Mouse (Mus musculus): Measurements from ENCODE around the gene Rem1. TPM values are rescaled to one million over a fixed set of nuclear protein-coding genes. Genes with fewer than 3 reads are reported as not detected.

The Rem1 gene
- polyA plus RNA-seq (2015; fragmentation: Nextera tagmentation; extraction: Ambion mirVana) = 20.0 and 20.6 TPM in 2 replicates

- Histone ChIP-seq H3K9ac (ENCODE audit: low read length) (peak within 1 kb of the TSS; percentile 76), H3K4me2 (ENCODE audit: low read depth, low read length) (peak within 1 kb of the TSS; percentile 68), H3K27ac (ENCODE audit: low read length) (peak within 1 kb of the TSS; percentile 66), H3K36me3 (ENCODE audit: control insufficient read depth, insufficient read depth, low read length) (no peaks in the 10 kb centered on the region), H3K27me3 (ENCODE audit: control insufficient read depth, insufficient read depth, low read length) (peaks cover 14% of the 10 kb centered on the region), H3K4me3 (replicated peaks; ENCODE audit: low read length) (peak within 1 kb of the TSS; percentile 62), H3K4me1 (ENCODE audit: control insufficient read depth, insufficient read depth, low read length) (peaks cover 6% of the 10 kb centered on the region; the same call in 1 of the 2 replicates), H3K9me3 (replicated peaks; ENCODE audit: control insufficient read depth, low read length) (no peaks in the 10 kb centered on the region)
- ATAC-seq (ENCODE audit: insufficient read depth, low FRiP score) = peak; percentile 84; the same call in 1 of the 2 replicates
- WGBS = 2% methylated on average over 59 of the region's 59 CpGs
Observed at GRCm38 (mm10) chr2:152626774-152627591, at the start of gene Rem1. TSS of gene Rem1 (plus strand) at chr2:152626951.

- Histone ChIP-seq H3K27ac (ENCODE audit: low read length) (no peak within 1 kb of the TSS), H3K4me1 (ENCODE audit: control insufficient read depth, insufficient read depth, low read length) (no peaks in the 10 kb centered on the region), H3K36me3 (ENCODE audit: control insufficient read depth, insufficient read depth, low read length) (no peaks in the 10 kb centered on the region), H3K9me3 (replicated peaks; ENCODE audit: control insufficient read depth, low read length) (no peaks in the 10 kb centered on the region), H3K9ac (ENCODE audit: low read length) (no peak within 1 kb of the TSS), H3K4me3 (replicated peaks; ENCODE audit: low read length) (no peak within 1 kb of the TSS), H3K4me2 (ENCODE audit: low read depth, low read length) (no peak within 1 kb of the TSS), H3K27me3 (ENCODE audit: control insufficient read depth, insufficient read depth, low read length) (no peaks in the 10 kb centered on the region)
- no peak for ATAC-seq (ENCODE audit: insufficient read depth, low FRiP score)
- 58% methylated on average over 7 of the region's 7 CpGs for WGBS
Observed at GRCm38 (mm10) chr2:152580107-152580506, 46.6 kb upstream of the Rem1 start, which contains the start of gene Defb19. TSS of gene Defb19 (minus strand) at chr2:152580312.

GRCm38 (mm10) chr2:152580612-152581011, 46.1 kb upstream of the Rem1 start:
- Histone ChIP-seq H3K4me1 (ENCODE audit: control insufficient read depth, insufficient read depth, low read length) (no peaks in the 10 kb centered on the region), H3K4me3 (replicated peaks; ENCODE audit: low read length) (no peak overlapping the region), H3K9me3 (replicated peaks; ENCODE audit: control insufficient read depth, low read length) (no peaks in the 10 kb centered on the region), H3K4me2 (ENCODE audit: low read depth, low read length) (no peak overlapping the region), H3K36me3 (ENCODE audit: control insufficient read depth, insufficient read depth, low read length) (no peaks in the 10 kb centered on the region), H3K9ac (ENCODE audit: low read length) (no peak overlapping the region), H3K27me3 (ENCODE audit: control insufficient read depth, insufficient read depth, low read length) (no peaks in the 10 kb centered on the region), H3K27ac (ENCODE audit: low read length) (no peak overlapping the region)
- WGBS = 74% methylated on average over 11 of the region's 11 CpGs
- ATAC-seq (ENCODE audit: insufficient read depth, low FRiP score) = no peak

- Histone ChIP-seq H3K27me3 (ENCODE audit: control insufficient read depth, insufficient read depth, low read length) (no peaks in the 10 kb centered on the region), H3K9ac (ENCODE audit: low read length) (no peak overlapping the region), H3K4me3 (replicated peaks; ENCODE audit: low read length) (no peak overlapping the region), H3K36me3 (ENCODE audit: control insufficient read depth, insufficient read depth, low read length) (no peaks in the 10 kb centered on the region), H3K9me3 (replicated peaks; ENCODE audit: control insufficient read depth, low read length) (no peaks in the 10 kb centered on the region), H3K27ac (ENCODE audit: low read length) (no peak overlapping the region), H3K4me2 (ENCODE audit: low read depth, low read length) (no peak overlapping the region), H3K4me1 (ENCODE audit: control insufficient read depth, insufficient read depth, low read length) (no peaks in the 10 kb centered on the region)
- 74% methylated on average over 4 of the region's 4 CpGs for WGBS
- no peak for ATAC-seq (ENCODE audit: insufficient read depth, low FRiP score)
Observed at GRCm38 (mm10) chr2:152586926-152587560, 39.7 kb upstream of the Rem1 start.

GRCm38 (mm10) chr2:152588450-152588849, 38.3 kb upstream of the Rem1 start:
- H3K27ac ChIP-seq (ENCODE audit: low read length) = no peak overlapping the region
- no peak for ATAC-seq (ENCODE audit: insufficient read depth, low FRiP score)
- H3K4me2 ChIP-seq (ENCODE audit: low read depth, low read length) = no peak overlapping the region
- no peaks in the 10 kb centered on the region for H3K9me3 ChIP-seq (replicated peaks; ENCODE audit: control insufficient read depth, low read length)
- no peak overlapping the region for H3K9ac ChIP-seq (ENCODE audit: low read length)
- no peaks in the 10 kb centered on the region for H3K36me3 ChIP-seq (ENCODE audit: control insufficient read depth, insufficient read depth, low read length)
- no peak overlapping the region for H3K4me3 ChIP-seq (replicated peaks; ENCODE audit: low read length)
- H3K27me3 ChIP-seq (ENCODE audit: control insufficient read depth, insufficient read depth, low read length) = no peaks in the 10 kb centered on the region
- WGBS = 20% methylated on average over 2 of the region's 2 CpGs
- no peaks in the 10 kb centered on the region for H3K4me1 ChIP-seq (ENCODE audit: control insufficient read depth, insufficient read depth, low read length)

- no peak overlapping the region for H3K27ac ChIP-seq (ENCODE audit: low read length)
- no peak for ATAC-seq (ENCODE audit: insufficient read depth, low FRiP score)
- H3K4me1 ChIP-seq (ENCODE audit: control insufficient read depth, insufficient read depth, low read length) = no peaks in the 10 kb centered on the region
- H3K9me3 ChIP-seq (replicated peaks; ENCODE audit: control insufficient read depth, low read length) = no peaks in the 10 kb centered on the region
- H3K4me3 ChIP-seq (replicated peaks; ENCODE audit: low read length) = no peak overlapping the region
- H3K36me3 ChIP-seq (ENCODE audit: control insufficient read depth, insufficient read depth, low read length) = no peaks in the 10 kb centered on the region
- WGBS = 32% methylated on average over 6 of the region's 6 CpGs
- H3K27me3 ChIP-seq (ENCODE audit: control insufficient read depth, insufficient read depth, low read length) = no peaks in the 10 kb centered on the region
- no peak overlapping the region for H3K9ac ChIP-seq (ENCODE audit: low read length)
- H3K4me2 ChIP-seq (ENCODE audit: low read depth, low read length) = no peak overlapping the region
Observed at GRCm38 (mm10) chr2:152589021-152589420, 37.7 kb upstream of the Rem1 start.

GRCm38 (mm10) chr2:152599299-152599698, 27.5 kb upstream of the Rem1 start, which contains the start of gene Defb45:
TSS of gene Defb45 (minus strand) at chr2:152599399.
- Histone ChIP-seq H3K27ac (ENCODE audit: low read length) (no peak within 1 kb of the TSS), H3K4me1 (ENCODE audit: control insufficient read depth, insufficient read depth, low read length) (no peaks in the 10 kb centered on the region), H3K4me2 (ENCODE audit: low read depth, low read length) (no peak within 1 kb of the TSS), H3K4me3 (replicated peaks; ENCODE audit: low read length) (no peak within 1 kb of the TSS), H3K36me3 (ENCODE audit: control insufficient read depth, insufficient read depth, low read length) (no peaks in the 10 kb centered on the region), H3K27me3 (ENCODE audit: control insufficient read depth, insufficient read depth, low read length) (no peaks in the 10 kb centered on the region), H3K9ac (ENCODE audit: low read length) (no peak within 1 kb of the TSS), H3K9me3 (replicated peaks; ENCODE audit: control insufficient read depth, low read length) (no peaks in the 10 kb centered on the region)
- WGBS = 53% methylated on average over 7 of the region's 7 CpGs
- no peak for ATAC-seq (ENCODE audit: insufficient read depth, low FRiP score)

- ATAC-seq (ENCODE audit: insufficient read depth, low FRiP score) = no peak
- WGBS = 55% methylated on average over 6 of the region's 6 CpGs
- Histone ChIP-seq H3K27me3 (ENCODE audit: control insufficient read depth, insufficient read depth, low read length) (no peaks in the 10 kb centered on the region), H3K9me3 (replicated peaks; ENCODE audit: control insufficient read depth, low read length) (no peaks in the 10 kb centered on the region), H3K4me2 (ENCODE audit: low read depth, low read length) (no peak overlapping the region), H3K27ac (ENCODE audit: low read length) (no peak overlapping the region), H3K4me1 (ENCODE audit: control insufficient read depth, insufficient read depth, low read length) (no peaks in the 10 kb centered on the region), H3K4me3 (replicated peaks; ENCODE audit: low read length) (no peak overlapping the region), H3K9ac (ENCODE audit: low read length) (no peak overlapping the region), H3K36me3 (ENCODE audit: control insufficient read depth, insufficient read depth, low read length) (no peaks in the 10 kb centered on the region)
Observed at GRCm38 (mm10) chr2:152600076-152600475, 26.7 kb upstream of the Rem1 start.

- H3K9me3 ChIP-seq (replicated peaks; ENCODE audit: control insufficient read depth, low read length) = no peaks in the 10 kb centered on the region
- no peaks in the 10 kb centered on the region for H3K4me1 ChIP-seq (ENCODE audit: control insufficient read depth, insufficient read depth, low read length)
- WGBS = 73% methylated on average over 4 of the region's 4 CpGs
- H3K27me3 ChIP-seq (ENCODE audit: control insufficient read depth, insufficient read depth, low read length) = no peaks in the 10 kb centered on the region
- no peak overlapping the region for H3K27ac ChIP-seq (ENCODE audit: low read length)
- no peak overlapping the region for H3K4me2 ChIP-seq (ENCODE audit: low read depth, low read length)
- ATAC-seq (ENCODE audit: insufficient read depth, low FRiP score) = no peak
- H3K36me3 ChIP-seq (ENCODE audit: control insufficient read depth, insufficient read depth, low read length) = no peaks in the 10 kb centered on the region
- no peak overlapping the region for H3K9ac ChIP-seq (ENCODE audit: low read length)
- no peak overlapping the region for H3K4me3 ChIP-seq (replicated peaks; ENCODE audit: low read length)
Observed at GRCm38 (mm10) chr2:152601275-152601960, 25.3 kb upstream of the Rem1 start.

Measured in stomach, embryonic 16.5 days (tissue).